Mouse (Mus musculus) olfactory bulb, adult 2 months (tissue): ENCODE data around the gene Ghrl. TPM values are rescaled to one million over a fixed set of nuclear protein-coding genes. Genes with fewer than 3 reads are reported as not detected.

Experiments
- H3K27ac ChIP-seq: fragments of 200-500 bp; 2 replicates; pipeline ENCODE4 v1.5.1; 2012; ENCODE audit warnings: low read depth, low read length; ENCODE audit not compliant: insufficient read depth
- H3K4me1 ChIP-seq: fragments of 200-500 bp; 2 replicates; pipeline ENCODE4 v1.6.1; 2012; ENCODE audit warnings: low read length; ENCODE audit not compliant: control insufficient read depth, insufficient read depth
- H3K4me3 ChIP-seq: fragments of 200-500 bp; 2 replicates; pipeline ENCODE4 v1.5.1; 2012; ENCODE audit warnings: mild to moderate bottlenecking, low read depth, low read length, moderate library complexity; ENCODE audit not compliant: insufficient read depth
- CTCF ChIP-seq: fragments of 200-500 bp; IDR thresholded peaks from 2 replicates; pipeline ENCODE4 v1.5.1; 2012; ENCODE audit warnings: low read depth, mild to moderate bottlenecking, low read length, moderate library complexity; ENCODE audit not compliant: insufficient read depth
- POLR2A ChIP-seq: fragments of 200-500 bp; IDR thresholded peaks from 2 replicates; pipeline ENCODE4 v1.6.1; 2012; ENCODE audit warnings: mild to moderate bottlenecking, low read depth, low read length, moderate library complexity; ENCODE audit not compliant: insufficient read depth
- WGBS: fragments of 180-500 bp; shearing (Covaris S2); methylation state at CpG from one replicate; pipeline ENCODE4 v1.1.7; 2018; 5-methylcytosine and 5-hydroxymethylcytosine counted together
- polyA plus RNA-seq: library from polyadenylated mRNA; stranded (reverse); fragments of >200 nt; gene quantifications from 2 replicates; pipeline ENCODE4 v1.2.4, GENCODE M21; 2012; ENCODE audit warnings: low replicate concordance; ENCODE audit not compliant: missing spikeins, insufficient read depth, insufficient read length

Gene Ghrl
- polyA plus RNA-seq, 1 experiment: not detected

DNA sequence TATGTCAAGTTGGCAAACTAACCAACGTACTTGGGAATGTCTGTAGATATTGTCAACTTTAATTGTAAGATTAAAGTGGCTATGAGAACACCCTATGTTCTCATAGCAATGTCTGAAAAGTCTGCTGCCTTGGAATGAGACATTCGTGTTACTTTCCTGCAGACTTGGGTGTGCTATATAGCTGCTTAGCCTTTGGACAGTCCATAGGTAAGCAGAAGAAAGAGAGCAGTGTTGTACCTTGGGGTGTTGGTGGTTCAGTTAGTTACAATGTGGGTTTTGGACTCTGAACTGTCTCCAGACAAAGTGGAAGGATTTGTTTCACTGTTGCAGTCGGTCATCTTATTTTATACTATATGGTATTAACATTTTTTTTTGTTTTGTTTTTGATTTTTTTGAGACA is 7.0 kb downstream of the Ghrl start:
- H3K4me1 ChIP-seq: no peaks in the 10 kb centered on the region
- no peak overlapping the region for H3K4me3 ChIP-seq
- 90% methylated on average over 3 of the region's 3 CpGs for WGBS
- no peak overlapping the region for H3K27ac ChIP-seq
- no peak for TF ChIP-seq POLR2A
- no peak for TF ChIP-seq CTCF

DNA sequence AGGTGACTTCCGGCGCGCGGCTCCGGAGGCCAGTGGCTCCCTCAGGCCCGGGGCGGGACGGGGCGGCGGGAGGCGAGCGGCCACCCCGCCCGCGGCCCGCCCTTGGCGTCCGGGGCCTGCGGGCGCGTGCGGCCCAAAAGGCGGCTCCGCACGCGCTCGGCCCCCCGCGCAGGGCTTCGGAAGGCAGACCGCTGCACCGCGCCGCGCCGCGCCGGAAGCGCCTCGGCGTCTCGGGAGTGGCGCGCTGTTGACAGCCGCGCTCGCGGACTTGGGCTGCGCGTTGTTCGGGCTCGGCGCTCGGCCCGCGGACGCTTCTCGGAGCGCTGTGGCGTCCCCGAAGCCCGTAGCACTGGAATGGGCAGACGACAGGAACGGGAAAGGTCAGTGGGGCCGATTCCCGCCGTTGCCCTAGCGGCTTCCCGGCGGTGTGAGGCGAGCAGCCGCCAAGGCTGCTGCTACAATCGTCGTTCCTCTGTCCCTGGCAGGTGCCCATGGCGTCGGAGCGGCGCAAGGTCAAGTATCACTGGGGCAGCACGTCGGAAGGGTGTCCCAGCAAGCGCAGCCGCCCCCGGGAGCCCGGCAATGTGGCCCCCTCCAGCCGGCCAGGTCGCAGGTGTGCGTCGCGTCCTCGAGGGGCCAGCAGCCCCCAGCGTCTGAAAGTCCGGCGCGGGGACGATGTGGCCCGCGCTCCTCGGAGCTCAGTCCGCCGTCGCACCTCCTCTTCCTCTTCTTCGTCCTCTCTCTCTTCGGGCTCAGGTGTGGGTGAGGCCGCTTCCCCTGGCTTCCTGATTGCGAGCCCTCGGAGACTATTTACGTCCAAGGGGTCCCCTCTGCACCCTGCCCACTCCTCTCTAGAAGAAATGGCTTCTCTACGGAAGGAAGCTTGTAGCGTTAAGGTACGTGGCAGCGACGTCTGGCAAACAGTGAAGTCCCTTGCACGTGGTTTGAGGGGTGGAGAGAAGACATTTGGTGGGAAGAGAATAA is 22.2 kb downstream of the Ghrl start:
- under 1% methylated on average over 113 of the region's 113 CpGs for WGBS
- peak overlapping the region; percentile 13; the same call in 1 of the 2 replicates for H3K27ac ChIP-seq
- H3K4me1 ChIP-seq: peaks cover 11% of the 10 kb centered on the region
- TF ChIP-seq CTCF (no peak), POLR2A (no peak)
- H3K4me3 ChIP-seq: peak overlapping the region; percentile 63

DNA sequence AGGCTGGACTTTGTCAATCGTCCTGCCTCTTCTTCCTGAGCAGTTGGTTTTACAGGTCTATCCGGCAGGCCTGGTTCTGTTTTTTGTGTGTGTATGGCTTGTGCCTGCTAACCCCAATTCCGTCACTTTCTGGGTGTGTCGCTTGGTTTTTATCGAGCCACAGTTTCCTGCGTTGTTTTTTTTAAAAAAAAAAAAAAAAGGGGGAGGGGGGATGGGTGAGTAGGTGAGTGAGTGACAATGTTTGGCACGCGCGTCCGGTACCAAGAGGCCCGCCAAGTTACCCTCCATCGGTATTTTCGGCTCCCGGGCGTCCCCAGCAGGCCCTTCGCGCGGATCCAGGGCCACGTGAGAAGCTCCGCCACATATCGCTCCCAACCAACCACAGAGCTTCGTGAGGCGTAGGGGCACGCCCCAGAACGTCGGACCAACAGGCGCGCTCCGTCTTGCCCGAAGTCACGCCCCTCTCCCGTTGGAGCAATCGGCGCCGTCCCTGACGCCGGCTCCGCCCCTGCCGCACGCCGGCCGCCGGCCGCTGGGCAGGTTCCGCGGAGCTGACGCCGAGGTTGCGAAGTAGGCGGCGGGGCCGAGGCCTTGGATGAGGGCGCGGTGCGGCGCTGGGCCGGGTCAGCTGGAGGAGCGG is 23.0 kb downstream of the Ghrl start, which contains the start of gene Tatdn2:
TSS of gene Tatdn2 (plus strand) at position 469 of the 640 bp plus-strand sequence.
- TF ChIP-seq CTCF (no peak), POLR2A (peak; percentile 55)
- H3K4me1 ChIP-seq: peaks cover 11% of the 10 kb centered on the region
- peak within 1 kb of the TSS; percentile 72 for H3K27ac ChIP-seq
- WGBS: under 1% methylated on average over 58 of the region's 58 CpGs
- peak within 1 kb of the TSS; percentile 63 for H3K4me3 ChIP-seq

DNA sequence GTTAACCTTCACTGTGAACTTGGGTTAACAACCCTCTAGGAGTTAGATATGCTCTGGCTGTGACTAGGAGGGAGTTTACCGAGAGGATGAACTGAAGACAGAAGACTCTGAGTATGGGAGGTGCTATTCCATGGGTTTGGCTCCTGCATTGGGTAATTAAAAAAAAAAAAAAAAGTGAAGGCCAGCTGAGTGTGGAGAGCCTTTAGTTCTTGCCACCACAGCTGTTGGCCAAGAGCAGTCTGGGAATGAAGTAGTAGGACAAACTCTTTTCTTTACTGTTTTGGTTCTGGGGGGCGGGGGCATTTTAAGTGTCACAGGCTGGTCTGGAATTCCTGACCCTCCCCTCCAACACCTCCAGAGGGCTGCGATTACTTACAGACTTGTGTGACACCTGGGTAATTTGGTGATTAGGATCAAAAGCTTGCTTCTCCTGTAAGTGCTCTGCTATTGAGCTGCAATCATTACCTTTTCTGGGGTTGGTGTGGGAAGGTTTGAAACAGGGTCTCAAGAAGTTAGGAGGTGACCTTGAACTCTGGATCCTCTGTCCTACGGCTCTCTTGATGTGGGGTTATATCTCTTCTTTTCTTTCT is 23.8 kb downstream of the Ghrl start:
- TF ChIP-seq POLR2A (no peak), CTCF (no peak)
- WGBS: 81% methylated on average over 4 of the region's 4 CpGs
- peak overlapping the region; percentile 72 for H3K27ac ChIP-seq

DNA sequence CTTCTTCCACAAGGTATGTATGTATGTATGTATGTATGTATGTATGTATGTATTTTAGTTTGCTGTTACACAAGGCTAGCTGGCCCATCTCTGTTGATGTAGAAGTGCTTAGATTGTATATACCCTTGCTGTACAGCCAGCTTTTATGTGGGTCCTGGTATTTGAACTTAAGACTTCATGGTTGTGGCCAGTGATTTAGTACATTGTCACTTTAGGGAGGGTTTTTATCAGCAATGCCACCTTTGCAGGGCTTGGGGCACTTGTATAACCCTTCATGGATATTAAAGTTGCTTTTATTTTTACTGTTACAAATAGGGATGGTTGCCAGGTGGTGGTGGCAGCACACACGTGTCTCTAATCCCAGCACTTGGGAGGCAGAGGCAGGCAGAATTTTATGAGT is 24.5 kb downstream of the Ghrl start:
- no peak overlapping the region for H3K27ac ChIP-seq

More for the DNA sequence above, 23.8 kb downstream of the Ghrl start:
- peaks cover 11% of the 10 kb centered on the region for H3K4me1 ChIP-seq
- no peak overlapping the region for H3K4me3 ChIP-seq

DNA sequence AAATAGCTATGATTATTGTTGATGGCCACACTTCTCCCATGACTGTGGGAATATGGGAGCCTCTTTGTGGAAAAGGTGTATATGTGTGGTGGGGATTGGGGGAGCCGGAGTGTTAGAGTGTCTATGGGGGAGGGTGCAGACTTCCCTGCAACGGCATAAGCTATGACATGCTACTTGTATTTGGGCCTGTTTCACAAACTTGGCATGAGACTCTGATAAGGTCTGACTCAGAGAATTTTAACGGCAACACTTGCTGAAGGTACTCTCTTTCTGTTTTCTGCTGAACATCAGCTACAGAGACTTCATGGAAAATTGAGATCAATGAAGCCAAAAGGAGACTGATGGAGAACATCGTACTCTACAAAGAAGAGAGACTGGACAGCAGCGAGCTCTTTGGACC is 26.3 kb downstream of the Ghrl start:
- 93% methylated on average over 5 of the region's 5 CpGs for WGBS
- TF ChIP-seq POLR2A: no peak
- TF ChIP-seq CTCF: no peak
- H3K27ac ChIP-seq: no peak overlapping the region
- H3K4me1 ChIP-seq: peaks cover 8% of the 10 kb centered on the region
- no peak overlapping the region for H3K4me3 ChIP-seq

More for the DNA sequence above, 24.5 kb downstream of the Ghrl start:
- H3K4me3 ChIP-seq: no peak overlapping the region
- TF ChIP-seq CTCF (no peak), POLR2A (no peak)
- H3K4me1 ChIP-seq: peaks cover 10% of the 10 kb centered on the region
- WGBS: 70% methylated on average over 1 of the region's 1 CpGs

DNA sequence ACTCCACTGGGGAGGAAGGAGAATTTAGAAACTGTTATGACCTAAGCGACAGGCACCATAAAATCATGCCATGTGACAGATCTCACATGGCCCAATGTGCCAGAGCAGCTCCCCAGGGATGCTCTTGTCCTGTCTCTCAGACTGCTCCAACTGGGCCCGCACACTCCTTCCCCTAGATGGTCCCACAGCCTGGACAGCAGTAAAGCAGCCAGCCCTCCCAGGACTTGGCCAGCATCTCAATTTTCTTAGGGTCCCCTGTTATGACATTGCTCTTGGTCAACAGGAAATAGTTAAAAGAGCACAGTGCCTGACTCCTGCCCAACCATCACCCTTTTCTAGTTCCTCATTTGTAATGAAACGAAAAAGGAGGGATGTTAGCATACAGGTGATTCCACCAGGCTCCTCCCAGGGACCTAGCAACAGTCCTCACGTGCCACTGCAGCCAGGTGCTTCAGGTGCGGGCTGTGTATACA is 27.0 kb downstream of the Ghrl start:
- Histone ChIP-seq H3K4me3 (no peak overlapping the region), H3K4me1 (peaks cover 5% of the 10 kb centered on the region; the same call in 1 of the 2 replicates), H3K27ac (no peak overlapping the region)
- TF ChIP-seq POLR2A: no peak
- no peak for TF ChIP-seq CTCF
- 85% methylated on average over 5 of the region's 5 CpGs for whole genome bisulfite sequencing

DNA sequence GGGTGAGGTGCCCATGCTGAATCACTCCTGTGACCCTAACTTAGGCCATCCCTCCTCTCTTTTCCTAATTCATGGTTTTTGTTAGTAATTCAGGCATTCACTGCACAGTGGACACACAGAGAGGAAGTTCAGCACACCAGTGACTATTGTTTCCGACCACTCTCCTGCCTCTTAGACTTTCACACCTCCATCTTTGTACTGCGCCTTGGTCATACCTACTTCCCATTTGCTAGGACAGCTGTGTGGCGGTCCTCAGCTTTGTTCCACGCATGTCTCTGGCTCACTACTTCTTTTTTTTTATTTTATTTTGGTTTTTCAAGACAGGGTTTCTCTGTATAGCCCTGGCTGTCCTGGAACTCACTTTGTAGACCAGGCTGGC is 28.6 kb downstream of the Ghrl start:
- 86% methylated on average over 4 of the region's 4 CpGs for WGBS
- Histone ChIP-seq H3K4me1 (peaks cover 3% of the 10 kb centered on the region; the same call in 1 of the 2 replicates), H3K27ac (no peak overlapping the region), H3K4me3 (no peak overlapping the region)
- TF ChIP-seq POLR2A (no peak), CTCF (no peak)
